Mouse (Mus musculus) frontal cortex, adult 2 months (tissue): ENCODE results near the gene Olfr781. TPM values are rescaled to one million over a fixed set of nuclear protein-coding genes. Genes with fewer than 3 reads are reported as not detected.
"Not testable (repeated sequence)": the region's sequence is repeated elsewhere in the genome, so short reads cannot be mapped to it uniquely, and the experiment has no call there.

Experiments
- DNase-seq, 2 experiments: peaks; one replicate each; pipeline ENCODE4 v3.0.0; 2022; ENCODE audit warnings: low spot score in 1 of 2; ENCODE audit errors: extremely low spot score in 1 of 2
- polyA plus RNA-seq: library from polyadenylated mRNA; depleted of rRNA; stranded (reverse); fragments of >200 nt; gene quantifications from 2 replicates; pipeline ENCODE4 v1.2.3, GENCODE M21; 2012; rRNA removed

The Olfr781 gene
- polyA plus RNA-seq: not detected in 2 replicates

DNA sequence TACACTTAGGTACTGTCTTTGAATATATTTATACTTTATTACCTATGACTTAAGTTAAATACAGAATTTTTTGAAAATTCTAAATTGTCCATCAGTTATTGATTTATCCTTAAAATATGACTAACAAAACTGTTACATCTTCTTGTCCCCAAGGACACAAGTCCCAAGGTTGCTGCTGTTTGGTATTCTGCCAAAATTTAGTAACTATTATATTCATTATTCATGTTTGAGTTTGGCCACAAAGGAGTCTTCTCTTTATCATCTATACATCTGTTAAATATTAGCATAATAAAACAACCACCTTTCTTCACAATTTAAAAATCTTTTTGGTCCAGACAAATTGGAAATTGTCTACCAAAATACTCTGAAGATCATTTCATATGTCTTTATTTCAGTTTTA is at the start of gene Olfr781:
TSS of gene Olfr781 (plus strand) at position 301 of the 400 bp plus-strand sequence.
- no peak for DNase-seq

DNA sequence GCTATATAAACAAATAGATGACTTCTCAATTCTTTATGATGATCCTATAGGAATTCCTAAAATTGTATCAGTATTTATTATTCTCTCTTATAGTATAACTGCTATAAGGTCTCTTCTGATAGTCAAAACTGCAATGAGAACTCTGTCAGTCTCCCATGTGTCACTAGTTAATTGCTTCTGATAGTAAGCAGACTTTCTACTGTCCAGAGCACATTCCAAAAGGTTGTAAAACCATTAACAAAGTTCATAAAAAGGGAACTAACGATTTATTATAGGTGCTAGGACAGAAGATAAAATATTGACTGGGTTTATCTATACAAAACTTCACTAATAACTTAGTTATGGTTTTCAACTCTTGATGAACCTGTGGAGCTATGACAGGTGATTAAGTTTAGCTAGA is 15.7 kb upstream of the Olfr781 start:
- DNase-seq: not testable (repeated sequence)

DNA sequence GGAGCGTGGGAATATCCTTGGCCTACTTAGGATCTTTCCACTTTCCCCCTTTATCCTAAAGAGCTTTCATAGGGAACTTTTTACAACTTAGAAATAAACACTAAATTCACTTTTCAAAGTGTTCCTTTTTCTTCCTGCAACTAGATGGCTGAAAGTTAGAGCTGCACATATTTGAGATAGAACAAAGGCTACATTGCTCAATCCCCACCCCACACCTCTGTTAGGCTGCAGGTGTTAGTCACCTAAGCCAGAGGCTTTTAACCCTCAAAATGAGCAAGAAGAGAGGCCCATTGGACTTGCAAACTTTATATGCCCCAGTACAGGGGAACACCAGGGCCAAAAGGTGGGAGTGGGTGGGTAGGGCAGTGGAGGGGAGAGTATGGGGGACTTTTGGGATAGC is 15.1 kb upstream of the Olfr781 start:
- DNase-seq: not testable (repeated sequence)

DNA sequence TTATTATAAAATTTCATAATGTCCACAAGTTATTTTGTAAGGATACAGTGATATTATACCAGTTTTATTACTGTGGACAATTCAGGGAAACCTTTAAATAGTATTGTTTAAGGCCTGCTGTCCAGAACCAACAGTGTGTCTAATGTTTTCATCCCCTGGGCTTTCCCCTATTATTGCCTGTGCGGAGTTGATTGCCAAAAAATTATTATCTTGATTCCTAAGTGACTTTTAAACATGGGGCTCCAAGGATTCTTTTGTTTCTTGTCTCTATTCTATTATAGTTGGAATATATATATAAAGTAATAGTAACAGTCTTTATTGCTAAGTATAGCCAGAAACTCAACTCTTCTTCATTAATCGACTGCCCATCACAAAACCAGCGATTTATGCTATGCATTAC is 10.8 kb upstream of the Olfr781 start, which contains the start of gene Olfr780:
TSS of gene Olfr780 (plus strand) at position 301 of the 400 bp plus-strand sequence.
- DNase-seq: no peak

DNA sequence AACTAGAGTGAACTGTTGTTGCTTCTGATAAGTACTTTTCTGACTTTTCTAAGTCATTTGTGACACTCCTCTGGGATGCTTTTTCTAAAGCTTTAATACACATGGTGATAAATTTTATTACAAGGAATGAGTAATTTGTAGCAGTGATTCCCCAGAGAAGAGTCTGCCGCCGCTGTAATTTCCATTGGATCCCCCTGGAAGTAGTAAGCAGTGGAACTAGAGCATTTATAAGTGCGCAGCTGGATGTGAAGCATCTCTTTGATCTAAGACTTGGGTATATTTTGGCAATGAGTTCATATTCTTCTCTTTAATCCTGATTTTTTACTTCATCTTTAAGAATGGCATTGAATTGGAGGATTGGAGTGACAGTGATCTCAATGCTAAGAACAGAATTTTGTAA is 19.9 kb downstream of the Olfr781 start, which contains the start of gene Olfr782:
TSS of gene Olfr782 (plus strand) at position 301 of the 400 bp plus-strand sequence.
- DNase-seq: no peak

DNA sequence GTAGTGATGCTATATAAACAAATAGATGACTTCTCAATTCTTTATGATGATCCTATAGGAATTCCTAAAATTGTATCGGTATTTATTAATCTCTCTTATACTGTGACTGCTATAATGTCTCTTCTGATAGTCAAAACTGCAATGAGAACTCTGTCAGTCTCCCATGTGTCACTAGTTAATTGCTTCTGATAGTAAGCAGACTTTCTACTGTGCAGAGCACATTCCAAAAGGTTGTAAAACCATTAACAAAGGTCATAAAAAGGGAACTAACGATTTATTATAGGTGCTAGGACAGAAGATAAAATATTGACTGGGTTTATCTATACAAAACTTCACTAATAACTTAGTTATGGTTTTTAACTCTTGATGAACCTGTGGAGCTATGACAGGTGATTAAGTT is 23.8 kb downstream of the Olfr781 start:
- not testable (repeated sequence) for DNase-seq

DNA sequence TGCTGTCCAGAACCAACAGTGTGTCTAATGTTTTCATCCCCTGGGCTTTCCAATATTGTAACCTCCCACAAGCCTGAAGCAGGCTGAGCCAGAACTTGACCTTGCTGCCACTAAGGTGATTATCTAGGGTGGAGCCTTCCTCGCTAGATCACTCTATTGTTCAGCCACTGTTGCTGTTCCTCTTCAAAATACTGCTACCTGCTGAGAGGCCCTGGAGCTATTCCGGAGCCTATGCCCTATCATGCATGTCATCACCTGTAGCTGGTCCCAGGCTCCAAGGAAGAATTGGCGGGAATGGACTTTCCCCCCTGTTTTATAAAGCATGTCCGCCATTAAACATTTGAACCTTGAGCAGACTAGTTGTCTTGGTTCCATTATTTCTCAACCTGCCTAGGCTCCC is 27.8 kb downstream of the Olfr781 start:
- DNase-seq: not testable (repeated sequence)

DNA sequence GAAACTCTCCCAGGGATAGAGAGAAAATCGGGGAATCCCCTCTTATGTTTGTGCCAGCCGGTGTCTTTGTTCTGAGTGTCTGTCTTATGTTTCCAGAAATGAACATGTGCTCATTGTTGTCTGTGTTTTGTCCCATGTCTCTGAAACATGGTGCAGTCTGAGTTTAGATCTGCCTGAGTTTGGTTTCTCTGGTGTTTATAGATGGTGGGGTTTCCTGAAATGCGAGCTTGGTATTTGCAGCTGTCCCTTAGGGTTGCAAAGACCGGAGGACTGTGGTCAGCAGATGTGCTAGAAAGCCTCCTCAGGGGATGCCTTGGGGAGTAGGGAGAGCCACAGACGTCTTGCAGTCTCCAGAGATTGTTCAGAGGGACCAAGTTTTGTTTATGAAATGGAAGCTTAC is 28.7 kb downstream of the Olfr781 start:
- no peak for DNase-seq

DNA sequence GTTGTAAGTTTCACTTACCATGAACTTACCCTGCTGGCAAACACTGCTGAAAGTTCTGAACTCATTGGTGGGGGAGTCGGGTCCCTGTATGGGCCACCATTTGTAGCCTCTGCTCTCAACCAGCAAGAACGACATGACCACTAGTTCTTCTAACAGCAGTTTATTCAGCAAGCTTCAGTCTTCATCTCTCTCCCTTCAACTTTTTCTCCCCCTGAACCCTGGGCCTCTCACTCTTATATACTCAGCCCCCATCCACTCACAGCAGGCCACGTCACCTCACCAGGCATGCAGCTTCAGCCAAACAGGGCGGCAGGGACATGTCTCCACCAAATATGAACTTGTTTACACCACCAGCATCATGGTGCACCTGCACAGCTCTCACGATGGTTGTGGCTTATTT is 45.4 kb downstream of the Olfr781 start:
- DNase-seq: not testable (repeated sequence)

Other genes starting within 250 kb of the Olfr781 start
- gene Olfr767, start 245.9 kb upstream of the Olfr781 start, polyA plus RNA-seq: not detected in 2 replicates
- gene Olfr768, start 229.5 kb upstream of the Olfr781 start, polyA plus RNA-seq: not detected in 2 replicates
- gene Olfr769, start 211.0 kb upstream of the Olfr781 start, polyA plus RNA-seq: not detected in 2 replicates
- gene Olfr770, start 189.9 kb upstream of the Olfr781 start, polyA plus RNA-seq: not detected in 2 replicates
- not detected in 2 replicates for gene Olfr771, start 164.1 kb upstream of the Olfr781 start, polyA plus RNA-seq
- gene Olfr772, start 150.9 kb upstream of the Olfr781 start, polyA plus RNA-seq: not detected in 2 replicates
- gene Olfr773, start 141.4 kb upstream of the Olfr781 start, polyA plus RNA-seq: not detected in 2 replicates
- gene Olfr774, start 92.7 kb upstream of the Olfr781 start, polyA plus RNA-seq: not detected in 2 replicates
- 0.04 TPM in 1 of 2 replicates, not detected in the other for gene Olfr775, start 80.4 kb upstream of the Olfr781 start, polyA plus RNA-seq
- not detected in 2 replicates for gene Olfr776, start 69.7 kb upstream of the Olfr781 start, polyA plus RNA-seq
- not detected in 2 replicates for gene Olfr777, start 57.4 kb upstream of the Olfr781 start, polyA plus RNA-seq
- not detected in 2 replicates for gene Olfr780, start 10.7 kb upstream of the Olfr781 start, polyA plus RNA-seq
- not detected in 2 replicates for gene Olfr782, start 20.0 kb downstream of the Olfr781 start, polyA plus RNA-seq
- gene Olfr784, start 55.2 kb downstream of the Olfr781 start, polyA plus RNA-seq: 0.08 and 0.17 TPM in 2 replicates
- not detected in 2 replicates for gene Olfr785, start 76.6 kb downstream of the Olfr781 start, polyA plus RNA-seq
- gene Olfr786, start 98.5 kb downstream of the Olfr781 start, polyA plus RNA-seq: 0.15 TPM in 1 of 2 replicates, not detected in the other
- gene Olfr787, start 133.0 kb downstream of the Olfr781 start, polyA plus RNA-seq: not detected in 2 replicates
- gene Olfr788, start 142.1 kb downstream of the Olfr781 start, polyA plus RNA-seq: 0.11 TPM in 1 of 2 replicates, not detected in the other
- not detected in 2 replicates for gene Olfr789, start 155.9 kb downstream of the Olfr781 start, polyA plus RNA-seq
- not detected in 2 replicates for gene Olfr790, start 169.6 kb downstream of the Olfr781 start, polyA plus RNA-seq
- not detected in 2 replicates for gene Olfr791, start 192.9 kb downstream of the Olfr781 start, polyA plus RNA-seq
- 0.04 TPM in 1 of 2 replicates, not detected in the other for gene Olfr792, start 210.3 kb downstream of the Olfr781 start, polyA plus RNA-seq
- not detected in 2 replicates for gene Olfr794, start 238.8 kb downstream of the Olfr781 start, polyA plus RNA-seq